Comparison of ENCODE assay signal across 9 mouse cellular contexts in genomic region chr1:127500219-127500618, GRCm38 (mm10).
DNase-seq lines count a peak whose midpoint lies in the region; ATAC-seq lines count a peak whose summit lies in the region.
"Had no signal": no experiment of that assay in that cellular context is flagged by ENCODE, and none has a peak within 500 bp of the region (broad histone marks: within the 10 kb centered on the region; RNA-seq: fewer than 3 reads in every experiment).

No protein-coding gene starts in this region.

- H3K4me3 ChIP-seq in forebrain, embryonic 14.5 days (ENCODE audit: low read depth, low read length) = no peak overlapping the region
- H3K4me3 ChIP-seq in hindbrain, embryonic 13.5 days = no peak overlapping the region
- no peak overlapping the region for H3K4me3 ChIP-seq in midbrain, embryonic 12.5 days
- H3K4me3 ChIP-seq: lung, embryonic 15.5 days had no signal

- H3K4me2 ChIP-seq in forebrain, embryonic 14.5 days (ENCODE audit: low read length) = no peak overlapping the region
- H3K4me2 ChIP-seq in hindbrain, embryonic 13.5 days = no peak overlapping the region
- H3K4me2 ChIP-seq in midbrain, embryonic 12.5 days (replicated peaks) = no peak overlapping the region
- H3K4me2 ChIP-seq: lung, embryonic 15.5 days had no signal

- H3K27me3 ChIP-seq in forebrain, embryonic 14.5 days (replicated peaks; ENCODE audit: control insufficient read depth, insufficient read depth, low read length) = no peaks in the 10 kb centered on the region
- H3K27me3 ChIP-seq in hindbrain, embryonic 13.5 days = peaks cover 23% of the 10 kb centered on the region
- no peaks in the 10 kb centered on the region for H3K27me3 ChIP-seq in midbrain, embryonic 12.5 days
- H3K27me3 ChIP-seq: lung, embryonic 15.5 days had no signal

- H3K4me1 ChIP-seq in forebrain, embryonic 14.5 days (ENCODE audit: control insufficient read depth, insufficient read depth, low read length) = no peaks in the 10 kb centered on the region
- peaks cover 16% of the 10 kb centered on the region for H3K4me1 ChIP-seq in hindbrain, embryonic 13.5 days (replicated peaks)
- H3K4me1 ChIP-seq in midbrain, embryonic 12.5 days = no peaks in the 10 kb centered on the region
- H3K4me1 ChIP-seq: lung, embryonic 15.5 days had no signal

- no peaks in the 10 kb centered on the region for H3K36me3 ChIP-seq in forebrain, embryonic 14.5 days (ENCODE audit: control insufficient read depth, insufficient read depth, low read length)
- no peaks in the 10 kb centered on the region; the same call in 1 of the 2 replicates for H3K36me3 ChIP-seq in hindbrain, embryonic 13.5 days
- peaks cover 2% of the 10 kb centered on the region; the same call in 1 of the 2 replicates for H3K36me3 ChIP-seq in midbrain, embryonic 12.5 days
- H3K36me3 ChIP-seq: lung, embryonic 15.5 days had no signal

- DNase-seq in NIH3T3 (ENCODE audit: low read depth) = peak; percentile 86
- peak; percentile 47 for DNase-seq in c-Kit-positive CD71-positive TER-119-positive erythroid progenitor cells, embryonic 14.5 days (ENCODE audit: low spot score)
- DNase-seq in forebrain, embryonic 14.5 days (ENCODE audit: low spot score) = peak; percentile 92
- DNase-seq in left cerebral cortex, adult 18-20 months (ENCODE audit: low spot score in 2 of 2) = peak; percentile 82 to 91
- DNase-seq in skeletal muscle tissue, adult 2 months (ENCODE audit: low read depth, low spot score) = peak; percentile 21

- peak; percentile 78 for ATAC-seq in forebrain, embryonic 14.5 days
- ATAC-seq in hindbrain, embryonic 13.5 days (ENCODE audit: low FRiP score) = peak; percentile 70
- ATAC-seq in midbrain, embryonic 12.5 days (ENCODE audit: low FRiP score, low read depth) = peak; percentile 61; the same call in 1 of the 2 replicates
- ATAC-seq in monocyte, adult 5-6 weeks (replicated peaks; ENCODE audit: insufficient number of reproducible peaks, low FRiP score, low TSS enrichment, poor library complexity, severe bottlenecking) = no peak

- no peak overlapping the region for H3K9ac ChIP-seq in forebrain, embryonic 14.5 days (ENCODE audit: low read length)
- 0 out of 2 replicates have a peak overlapping the region, but pooled peaks have one; percentile 40 for H3K9ac ChIP-seq in hindbrain, embryonic 13.5 days
- no peak overlapping the region for H3K9ac ChIP-seq in midbrain, embryonic 12.5 days (replicated peaks)
- H3K9ac ChIP-seq: lung, embryonic 15.5 days had no signal

- 7% methylated on average over 8 of the region's 8 CpGs for WGBS in forebrain, embryonic 14.5 days
- 8% methylated on average over 8 of the region's 8 CpGs for WGBS in hindbrain, embryonic 13.5 days
- WGBS in midbrain, embryonic 12.5 days = 8% methylated on average over 8 of the region's 8 CpGs

- H3K27ac ChIP-seq in forebrain, embryonic 14.5 days (ENCODE audit: low read depth, low read length) = no peak overlapping the region
- H3K27ac ChIP-seq in hindbrain, embryonic 13.5 days = peak overlapping the region; percentile 75
- peak overlapping the region; percentile 76 for H3K27ac ChIP-seq in midbrain, embryonic 12.5 days (replicated peaks)
- H3K27ac ChIP-seq: lung, embryonic 15.5 days had no signal

- no peaks in the 10 kb centered on the region for H3K9me3 ChIP-seq in forebrain, embryonic 14.5 days (replicated peaks; ENCODE audit: control insufficient read depth, low read length)
- no peaks in the 10 kb centered on the region for H3K9me3 ChIP-seq in hindbrain, embryonic 13.5 days
- H3K9me3 ChIP-seq in midbrain, embryonic 12.5 days = no peaks in the 10 kb centered on the region
- H3K9me3 ChIP-seq: lung, embryonic 15.5 days had no signal

Comparison
In these comparisons a context has a peak if more than half of its experiments do, and no peak if none do; other contexts are left out.
1. DNase-seq: peak in every context shown above with its lines; median percentile 92 in forebrain, embryonic 14.5 days; 86 in left cerebral cortex, adult 18-20 months; 86 in NIH3T3; 47 in c-Kit-positive CD71-positive TER-119-positive erythroid progenitor cells, embryonic 14.5 days; 21 in skeletal muscle tissue, adult 2 months.